Mouse (Mus musculus) kidney, adult 2 months (tissue): ENCODE data around the gene Tsfm.

Experiments
- CTCF ChIP-seq: fragments of 200-500 bp; conservative IDR thresholded peaks from 2 replicates; pipeline ENCODE4 v1.5.1; 2011; ENCODE audit warnings: low read depth, mild to moderate bottlenecking, control low read depth, low read length, moderate library complexity, mixed read lengths; ENCODE audit not compliant: insufficient read depth, insufficient read length
- POLR2A ChIP-seq: fragments of 200-500 bp; IDR thresholded peaks from one replicate; pipeline ENCODE4 v1.6.1; 2011; ENCODE audit warnings: low read depth, low read length, control low read depth

GRCm38 (mm10) chr10:126980221-126980932 lies 50.3 kb downstream of the Tsfm start:
- TF ChIP-seq CTCF (no peak), POLR2A (no peak)
